In the genomic region with DNA sequence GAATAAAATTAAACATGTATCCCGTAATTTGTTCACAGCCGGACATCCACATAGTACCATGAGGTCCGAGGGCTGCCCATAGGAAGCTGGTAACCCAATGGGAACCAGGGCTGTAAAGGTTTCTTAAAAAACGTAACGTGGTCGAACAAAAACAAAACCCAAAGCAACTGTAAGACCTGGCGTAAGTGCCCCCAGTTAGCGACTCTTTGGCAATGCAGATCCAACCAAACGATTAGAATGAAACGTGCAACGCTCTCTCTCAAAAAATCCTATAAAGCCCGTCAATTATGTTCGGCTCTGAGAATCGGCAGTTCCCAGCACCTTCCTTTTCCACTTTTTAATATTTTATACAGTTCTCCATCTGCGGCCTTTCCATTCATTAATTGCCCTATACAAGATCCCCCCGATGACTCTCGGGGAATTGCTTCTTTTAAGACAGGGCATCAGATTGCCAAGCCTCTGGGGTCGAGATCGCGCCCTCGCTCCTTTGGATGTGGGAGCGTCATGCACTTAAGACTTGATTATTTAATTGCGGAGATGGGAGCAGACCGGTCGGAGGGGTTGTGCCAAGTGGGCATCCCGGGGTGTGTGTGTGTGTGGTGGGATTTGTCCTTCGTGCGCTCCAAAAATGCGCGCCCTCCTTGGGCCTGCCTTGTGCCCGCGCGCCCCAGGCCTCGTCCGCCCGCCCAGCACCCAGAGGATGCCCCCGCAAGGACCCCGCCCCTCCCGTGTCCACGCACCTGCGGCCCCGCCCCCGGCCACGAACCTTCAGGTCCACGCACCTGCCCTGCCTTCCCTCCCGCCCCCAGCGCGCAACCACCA, we compare ENCODE assay signal across 8 mouse cellular contexts. TPM values are rescaled to one million over a fixed set of nuclear protein-coding genes. Genes with fewer than 3 reads are reported as not detected.
DNase-seq lines count a peak whose midpoint lies in the region; ATAC-seq and TF ChIP-seq lines count a peak whose summit lies in the region.
"Had no signal": no experiment of that assay in that cellular context is flagged by ENCODE, and none has a peak within 500 bp of the region (broad histone marks: within the 10 kb centered on the region; RNA-seq: fewer than 3 reads in every experiment).

No protein-coding gene starts in this region.

- TF ChIP-seq EP300 in lung, postnatal 0 days (IDR thresholded peaks at IDR 0.05), result no peak

- H3K36me3 ChIP-seq in lung, postnatal 0 days (ENCODE audit: insufficient read depth, low read length), result no peaks in the 10 kb centered on the region
- H3K36me3 ChIP-seq in embryonic facial prominence, embryonic 13.5 days, result no peaks in the 10 kb centered on the region
- H3K36me3 ChIP-seq in intestine, embryonic 15.5 days, result no peaks in the 10 kb centered on the region
- H3K36me3 ChIP-seq in neural tube, embryonic 15.5 days, result no peaks in the 10 kb centered on the region

- H3K9me3 ChIP-seq in lung, postnatal 0 days (ENCODE audit: low read length), result no peaks in the 10 kb centered on the region
- H3K9me3 ChIP-seq in embryonic facial prominence, embryonic 13.5 days, result no peaks in the 10 kb centered on the region
- H3K9me3 ChIP-seq in intestine, embryonic 15.5 days, result no peaks in the 10 kb centered on the region
- H3K9me3 ChIP-seq in neural tube, embryonic 15.5 days (replicated peaks), result no peaks in the 10 kb centered on the region

- H3K4me2 ChIP-seq in lung, postnatal 0 days (replicated peaks; ENCODE audit: low read depth, low read length), result peak overlapping the region; percentile 80
- peak overlapping the region; percentile 71 for H3K4me2 ChIP-seq in embryonic facial prominence, embryonic 13.5 days
- peak overlapping the region; percentile 76 for H3K4me2 ChIP-seq in intestine, embryonic 15.5 days (replicated peaks)
- H3K4me2 ChIP-seq in neural tube, embryonic 15.5 days, result peak overlapping the region; percentile 70

- TF ChIP-seq CTCF in lung, postnatal 0 days (IDR thresholded peaks at IDR 0.05), result no peak

- H3K27me3 ChIP-seq in lung, postnatal 0 days (replicated peaks; ENCODE audit: insufficient read depth, low read length), result no peaks in the 10 kb centered on the region
- no peaks in the 10 kb centered on the region for H3K27me3 ChIP-seq in embryonic facial prominence, embryonic 13.5 days
- no peaks in the 10 kb centered on the region for H3K27me3 ChIP-seq in intestine, embryonic 15.5 days (replicated peaks)
- no peaks in the 10 kb centered on the region for H3K27me3 ChIP-seq in neural tube, embryonic 15.5 days (replicated peaks)

- peak overlapping the region; percentile 90 for H3K4me3 ChIP-seq in lung, postnatal 0 days (ENCODE audit: low read depth, low read length)
- peak overlapping the region; percentile 88 for H3K4me3 ChIP-seq in embryonic facial prominence, embryonic 13.5 days
- H3K4me3 ChIP-seq in intestine, embryonic 15.5 days (replicated peaks), result peak overlapping the region; percentile 88
- peak overlapping the region; percentile 92 for H3K4me3 ChIP-seq in neural tube, embryonic 15.5 days (replicated peaks)

- peak; percentile 6 for ATAC-seq in lung, postnatal 0 days
- ATAC-seq in embryonic facial prominence, embryonic 13.5 days (ENCODE audit: insufficient number of reproducible peaks, insufficient read depth, low FRiP score, low TSS enrichment, low read depth), result peak; percentile 8; the same call in 1 of the 2 replicates
- peak; percentile 18 for ATAC-seq in intestine, embryonic 15.5 days
- ATAC-seq in neural tube, embryonic 15.5 days (ENCODE audit: low FRiP score), result peak; percentile 30

- peak overlapping the region; percentile 62 for H3K27ac ChIP-seq in lung, postnatal 0 days (ENCODE audit: low read length)
- peak overlapping the region; percentile 99; the same call in 1 of the 2 replicates for H3K27ac ChIP-seq in embryonic facial prominence, embryonic 13.5 days
- no peak overlapping the region for H3K27ac ChIP-seq in intestine, embryonic 15.5 days
- H3K27ac ChIP-seq in neural tube, embryonic 15.5 days (replicated peaks), result peak overlapping the region; percentile 99

- H3K4me1 ChIP-seq in lung, postnatal 0 days (ENCODE audit: insufficient read depth, low read depth, low read length), result peaks cover 6% of the 10 kb centered on the region; the same call in 1 of the 2 replicates
- H3K4me1 ChIP-seq in embryonic facial prominence, embryonic 13.5 days, result peaks cover 12% of the 10 kb centered on the region
- H3K4me1 ChIP-seq in intestine, embryonic 15.5 days (replicated peaks), result peaks cover 9% of the 10 kb centered on the region
- peaks cover 24% of the 10 kb centered on the region for H3K4me1 ChIP-seq in neural tube, embryonic 15.5 days

- WGBS in lung, postnatal 0 days, result 2% methylated on average over 38 of the region's 48 CpGs
- WGBS in embryonic facial prominence, embryonic 13.5 days, result under 1% methylated on average over 48 of the region's 48 CpGs
- 3% methylated on average over 48 of the region's 48 CpGs for WGBS in intestine, embryonic 15.5 days
- under 1% methylated on average over 47 of the region's 48 CpGs for WGBS in neural tube, embryonic 15.5 days

- H3K9ac ChIP-seq in lung, postnatal 0 days (replicated peaks; ENCODE audit: low read depth), result peak overlapping the region; percentile 41
- H3K9ac ChIP-seq in embryonic facial prominence, embryonic 13.5 days, result peak overlapping the region; percentile 95
- peak overlapping the region; percentile 95 for H3K9ac ChIP-seq in intestine, embryonic 15.5 days
- peak overlapping the region; percentile 80 for H3K9ac ChIP-seq in neural tube, embryonic 15.5 days (replicated peaks)

- no peak for DNase-seq in lung, postnatal 0 days (ENCODE audit: low spot score)
- DNase-seq in lung, adult 18-20 months, result no peak
- no peak for DNase-seq in layer of hippocampus, adult 18-20 months (ENCODE audit: low spot score in 2 of 2)
- no peak for DNase-seq in ovary, adult 18-20 months (ENCODE audit: low spot score)

RNA-seq across cellular contexts. Expression of gene Anp32a, which starts 0.6 kb away (rescaled TPM):
- 101 and 141 TPM in 2 replicates for polyA plus RNA-seq in lung, postnatal 0 days (2015; fragmentation: Nextera tagmentation; extraction: Ambion mirVana)
- polyA plus RNA-seq in embryonic facial prominence, embryonic 13.5 days (2015; fragmentation: Nextera tagmentation; extraction: Ambion mirVana), result 237 and 292 TPM in 2 replicates
- polyA plus RNA-seq in intestine, embryonic 15.5 days (2015; fragmentation: Nextera tagmentation; extraction: Ambion mirVana), result 149 and 165 TPM in 2 replicates
- polyA plus RNA-seq in neural tube, embryonic 15.5 days (2015; fragmentation: Nextera tagmentation; extraction: Ambion mirVana), result 131 and 170 TPM in 2 replicates
- 100 to 1,000 TPM; 318 to 326 TPM for total RNA-seq in layer of hippocampus, adult 18-20 months (2021)

RNA-seq across cellular contexts. Expression of gene Spesp1, which starts 58.5 kb away (rescaled TPM):
- polyA plus RNA-seq in lung, postnatal 0 days (2015; fragmentation: Nextera tagmentation; extraction: Ambion mirVana), result not detected in 2 replicates
- not detected in 2 replicates for polyA plus RNA-seq in embryonic facial prominence, embryonic 13.5 days (2015; fragmentation: Nextera tagmentation; extraction: Ambion mirVana)
- not detected in 2 replicates for polyA plus RNA-seq in intestine, embryonic 15.5 days (2015; fragmentation: Nextera tagmentation; extraction: Ambion mirVana)
- polyA plus RNA-seq in neural tube, embryonic 15.5 days (2015; fragmentation: Nextera tagmentation; extraction: Ambion mirVana), result not detected in 2 replicates
- total RNA-seq in layer of hippocampus, adult 18-20 months (2021), result under 1 TPM; 0.20 to 0.27 TPM
- total RNA-seq: hematopoietic stem cell, adult 5-6 weeks had no signal

Comparison
In these comparisons a context has a peak if more than half of its experiments do, and no peak if none do; other contexts are left out.
1. H3K9ac ChIP-seq: peak in every context shown above with its lines; median percentile 95 in embryonic facial prominence, embryonic 13.5 days; 95 in intestine, embryonic 15.5 days; 80 in neural tube, embryonic 15.5 days; 41 in lung, postnatal 0 days.